Mouse (Mus musculus): ENCODE data around the gene Cyp2d10.
A peak's percentile ranks its signal among the peaks of the same experiment; 100 is the strongest.
"Not testable (repeated sequence)": the region's sequence is repeated elsewhere in the genome, so short reads cannot be mapped to it uniquely, and the experiment has no call there.

The Cyp2d10 gene

DNA sequence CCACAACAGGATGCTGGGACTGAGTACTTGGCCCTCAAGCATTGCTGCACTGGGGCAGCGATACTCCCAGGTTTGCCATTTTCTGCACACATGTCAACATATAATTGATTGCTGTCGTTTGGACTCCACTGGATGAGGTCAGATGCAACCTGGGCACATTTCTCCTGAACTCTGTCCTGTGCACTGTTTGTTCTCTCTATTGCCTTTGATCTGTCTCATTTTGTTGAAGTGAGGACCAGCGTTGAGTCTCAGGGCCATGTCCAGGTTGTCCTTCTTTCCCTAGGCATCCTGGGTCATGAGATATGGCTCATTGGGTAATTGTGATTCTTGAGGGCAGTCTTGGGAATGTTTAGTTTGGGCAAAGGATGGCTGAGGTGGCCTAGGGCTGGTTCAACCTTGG lies 11.0 kb downstream of the Cyp2d10 start:
- DNase-seq = not testable (repeated sequence)

GRCm38 (mm10) chr15:82393922-82394321 lies 13.1 kb downstream of the Cyp2d10 start, which contains the start of gene Cyp2d11:
Gene Cyp2d11, minus strand, starts transcription at chr15:82394022.
- DNase-seq = not testable (repeated sequence)

- DNase-seq = not testable (repeated sequence)
Measured at GRCm38 (mm10) chr15:82389916-82390315, 17.1 kb downstream of the Cyp2d10 start.

- no peak for DNase-seq
Measured at GRCm38 (mm10) chr15:82385729-82386128, 21.3 kb downstream of the Cyp2d10 start.

DNA sequence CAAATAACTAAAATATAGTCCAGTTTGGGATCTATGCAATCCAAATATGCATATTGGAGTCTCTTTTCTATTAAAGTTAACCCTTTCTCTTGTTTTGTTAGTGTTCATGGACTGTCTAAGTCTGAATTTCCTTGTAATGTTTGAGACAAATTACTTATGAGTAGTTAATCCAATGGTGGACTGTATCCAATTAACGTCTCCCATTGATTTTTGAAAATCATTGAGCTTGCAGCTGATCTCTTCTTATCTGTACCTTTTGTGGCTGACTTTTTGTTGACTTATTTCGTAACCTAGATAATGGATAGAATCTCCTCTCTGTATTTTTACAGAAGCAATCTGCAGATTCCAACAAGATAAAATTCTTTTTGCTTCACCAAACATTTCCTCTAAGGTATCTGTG lies 24.6 kb downstream of the Cyp2d10 start:
- DNase-seq = no peak

GRCm38 (mm10) chr15:82380714-82381062 lies 26.3 kb downstream of the Cyp2d10 start:
- no peak for DNase-seq

DNA sequence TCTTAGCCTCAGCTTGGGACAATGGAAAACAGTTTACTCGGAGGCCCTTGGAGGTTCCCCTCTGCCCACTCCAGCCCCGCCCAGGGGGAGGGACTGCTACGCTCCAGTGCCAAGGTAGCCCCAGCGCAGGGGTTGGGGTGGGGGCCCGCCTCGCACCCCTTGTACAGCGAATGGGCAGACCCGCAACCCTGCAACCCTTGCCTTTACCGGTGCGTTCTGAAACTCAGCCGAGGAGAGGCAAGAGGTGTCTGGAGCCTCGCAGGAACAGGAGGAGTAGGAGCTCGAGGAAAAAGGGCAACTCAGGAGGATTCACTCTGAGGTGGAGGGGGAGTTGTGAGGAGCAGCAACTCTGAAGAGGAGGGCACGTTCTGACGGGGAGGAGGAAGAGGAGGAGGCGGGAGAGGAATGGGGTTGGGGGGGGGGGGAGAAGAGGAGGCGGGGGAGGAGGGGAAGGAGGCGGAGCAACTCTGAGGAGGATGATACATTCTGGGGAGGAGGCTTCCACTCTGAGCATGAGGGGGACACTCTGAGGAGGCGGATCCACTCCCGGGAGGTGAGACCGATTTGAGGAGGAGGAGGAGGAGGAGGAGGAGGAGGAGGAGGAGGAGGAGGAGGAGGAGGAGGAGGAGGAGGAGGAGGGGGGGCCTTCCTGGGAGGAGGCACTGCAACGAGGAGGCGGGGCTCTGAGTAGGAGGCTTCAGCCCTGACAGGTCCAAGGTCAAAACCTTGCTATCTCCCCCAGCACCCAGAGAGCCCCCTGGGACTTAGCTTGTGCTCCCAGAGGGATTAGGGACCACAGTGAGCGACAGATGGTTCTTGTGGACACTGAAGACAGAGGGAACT lies 26.9 kb downstream of the Cyp2d10 start, which contains the start of gene Cyp2d22:
Cyp2d22 (minus strand) TSS at position 390 of the 843 bp plus-strand sequence.
- peak; percentile 35 to 41 for DNase-seq

- DNase-seq = no peak
Measured at GRCm38 (mm10) chr15:82379511-82379870, 27.5 kb downstream of the Cyp2d10 start.

GRCm38 (mm10) chr15:82378261-82379180 lies 28.5 kb downstream of the Cyp2d10 start:
- no peak for DNase-seq

DNA sequence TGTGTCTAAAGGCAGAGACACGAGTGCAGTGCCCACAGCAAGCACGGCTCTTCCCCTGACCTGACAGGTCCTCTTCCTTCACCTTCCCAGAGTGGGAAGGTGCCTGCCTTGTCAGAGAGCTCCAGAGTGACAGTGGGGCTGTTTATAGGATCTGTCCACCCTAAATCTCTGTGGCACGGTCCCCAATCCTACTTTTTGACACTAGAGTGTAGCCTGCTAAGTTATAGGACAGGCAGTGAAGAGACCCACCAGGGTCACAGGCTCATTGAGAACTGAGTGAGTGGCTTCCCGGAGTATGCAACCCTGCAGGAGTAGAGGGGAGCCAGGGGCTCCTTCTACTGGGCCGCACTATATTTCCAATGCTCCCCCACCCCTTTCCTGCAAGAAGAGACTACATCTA lies 29.3 kb downstream of the Cyp2d10 start:
- DNase-seq = no peak

GRCm38 (mm10) chr15:82376393-82377138 lies 30.4 kb downstream of the Cyp2d10 start:
- no peak for DNase-seq

GRCm38 (mm10) chr15:82375855-82376254 lies 31.1 kb downstream of the Cyp2d10 start:
- no peak for DNase-seq

DNA sequence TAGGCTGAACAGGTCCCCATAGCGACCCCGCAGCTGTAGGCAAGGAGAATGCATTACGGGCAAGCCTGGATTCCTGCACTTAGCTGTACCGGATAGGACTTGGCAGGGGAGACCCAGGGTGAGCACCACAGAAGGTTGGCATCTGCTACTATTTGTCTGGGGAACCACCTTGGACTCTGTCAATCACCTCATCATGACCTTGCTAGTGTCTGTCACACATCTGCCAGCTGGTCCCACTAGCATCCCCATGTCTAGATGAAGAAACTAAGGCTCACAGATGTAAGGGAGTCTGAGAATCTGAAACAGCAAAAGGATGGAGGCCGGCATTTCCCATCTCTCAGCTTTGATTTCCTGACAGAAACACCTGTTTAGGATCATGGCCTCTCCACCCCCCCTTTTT lies 32.6 kb downstream of the Cyp2d10 start:
- no peak for DNase-seq

DNA sequence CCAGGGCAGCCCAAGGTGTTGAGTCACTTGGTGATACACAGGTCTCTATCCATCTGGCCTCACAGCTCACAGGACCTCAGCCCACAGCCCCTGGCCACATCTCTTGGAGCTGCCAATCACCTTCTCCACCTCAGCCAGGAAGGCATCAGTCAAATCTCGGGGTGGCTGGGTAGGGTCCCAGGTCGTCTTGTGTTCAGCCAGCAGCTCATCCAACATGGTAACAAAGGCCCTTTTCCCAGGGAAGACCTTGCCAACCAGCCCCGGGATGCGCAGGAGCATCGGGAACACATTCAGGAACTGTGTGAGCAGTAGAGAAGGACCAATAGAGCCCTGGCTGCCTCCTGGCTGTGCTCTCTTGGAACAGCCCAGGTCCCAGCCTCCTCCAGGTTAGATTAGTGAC lies 34.0 kb downstream of the Cyp2d10 start:
- no peak for DNase-seq

- no peak for DNase-seq
Measured at GRCm38 (mm10) chr15:82372446-82372845, 34.5 kb downstream of the Cyp2d10 start.

DNA sequence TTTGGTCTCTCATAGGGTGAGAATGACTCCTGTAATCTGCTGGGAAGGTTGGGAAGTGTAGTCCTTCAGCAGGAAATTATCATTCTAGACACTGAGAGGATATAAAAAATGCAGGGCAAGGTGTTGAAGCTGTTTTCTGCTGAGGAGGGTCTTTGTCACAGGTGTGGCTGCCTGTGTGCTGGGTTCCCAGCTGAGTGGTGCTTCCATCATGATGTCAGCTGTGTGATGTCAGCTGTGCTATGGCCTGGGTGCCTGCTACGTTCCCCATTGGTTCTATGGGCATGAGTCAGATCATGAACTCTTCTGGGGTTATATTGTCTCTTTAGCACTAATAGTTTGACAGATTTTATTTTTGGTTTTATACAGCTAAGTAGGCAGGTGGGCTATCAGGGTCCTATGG lies 38.1 kb downstream of the Cyp2d10 start:
- no peak for DNase-seq

DNA sequence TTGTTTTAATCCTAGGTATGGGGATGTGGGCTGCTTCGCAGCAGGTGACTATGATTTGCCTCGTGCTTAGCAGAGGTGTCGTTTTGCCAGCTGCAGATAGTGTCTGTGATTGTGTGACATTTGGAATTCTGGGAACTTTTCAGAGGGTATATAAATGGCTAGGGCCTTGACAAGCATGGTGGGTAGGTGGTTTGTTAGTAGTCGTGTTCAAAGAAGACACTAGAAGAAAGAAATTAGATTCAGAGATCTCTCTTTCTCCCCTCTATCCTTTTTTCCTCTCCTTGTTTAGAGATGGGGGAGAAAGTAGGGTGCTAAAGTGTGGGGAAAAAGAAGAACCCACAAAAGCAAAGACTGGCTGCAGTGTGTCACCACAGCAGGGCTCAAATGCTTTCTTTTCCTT lies 38.8 kb downstream of the Cyp2d10 start:
- no peak for DNase-seq

DNA sequence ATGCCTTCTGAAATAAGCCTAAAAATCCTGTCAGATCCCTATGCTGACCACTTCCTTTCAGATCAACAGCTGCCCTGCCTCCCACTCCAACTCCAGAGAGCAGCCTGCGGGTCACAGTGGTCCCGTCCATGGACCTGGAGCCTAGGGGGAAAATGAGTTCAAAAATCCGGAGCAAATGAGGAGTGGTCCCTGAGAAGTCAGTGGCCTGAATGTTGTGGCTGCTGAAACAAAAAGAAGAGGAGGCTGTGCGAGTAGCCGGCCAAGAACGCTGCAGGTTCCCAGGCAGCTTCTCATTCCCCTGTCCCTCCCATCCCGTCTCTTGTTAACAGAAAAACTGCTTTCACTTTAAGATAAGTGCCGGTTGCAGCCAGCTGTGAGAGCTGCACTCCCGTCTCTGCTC lies 42.4 kb downstream of the Cyp2d10 start:
- peak in 1 of 2 experiments; percentile 1 for DNase-seq

GRCm38 (mm10) chr15:82363801-82364200 lies 43.2 kb downstream of the Cyp2d10 start:
- DNase-seq = not testable (repeated sequence)

DNA sequence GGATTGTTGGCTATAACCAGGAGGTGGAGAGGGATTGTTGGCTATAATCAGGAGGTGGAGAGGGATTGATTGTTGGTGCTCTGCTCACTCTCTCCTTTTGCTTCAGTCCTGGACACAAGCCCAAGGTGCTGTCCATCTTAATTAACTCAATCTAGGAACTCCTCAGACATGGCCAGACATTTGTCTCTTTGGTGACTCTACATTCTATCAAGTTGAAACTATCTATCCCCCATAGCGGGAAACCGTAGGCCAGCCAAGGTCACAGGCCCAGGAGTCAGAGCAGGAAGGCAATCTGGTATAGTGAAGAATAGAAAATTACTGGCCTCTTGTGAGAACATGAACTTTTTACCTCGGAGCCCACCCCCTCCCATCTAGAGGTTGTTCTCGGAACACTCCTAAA lies 44.8 kb downstream of the Cyp2d10 start:
- peak in 1 of 2 experiments; percentile 1 for DNase-seq

DNA sequence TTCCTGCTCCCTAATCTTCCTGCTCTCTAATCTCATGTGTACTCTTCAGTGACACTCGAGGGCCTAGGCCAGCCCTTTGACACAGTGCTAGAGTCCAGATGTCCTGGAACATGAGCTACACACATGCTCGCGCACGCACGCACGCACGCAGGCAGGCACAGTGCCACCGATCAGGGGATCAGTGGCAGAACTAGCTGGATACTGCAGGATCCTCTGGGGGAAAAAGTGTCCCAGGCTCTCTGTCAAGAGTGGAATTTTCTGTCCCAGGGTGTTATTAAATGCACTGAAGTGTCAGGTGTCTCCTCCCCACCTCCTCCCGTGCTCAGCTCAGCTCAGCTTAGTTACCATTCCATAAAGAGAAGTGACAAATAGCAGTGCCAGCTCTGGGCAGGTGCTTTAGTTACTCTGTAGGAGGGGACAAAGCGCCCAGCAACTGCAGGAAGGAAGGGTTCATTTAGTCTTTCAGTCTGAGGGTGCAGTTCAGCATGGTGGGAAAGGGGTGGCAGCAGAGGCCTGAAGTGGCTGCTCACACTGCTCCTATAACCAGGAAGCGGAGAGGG lies 45.5 kb downstream of the Cyp2d10 start:
- DNase-seq = peak in 1 of 2 experiments; percentile 18

GRCm38 (mm10) chr15:82358431-82359260 lies 48.3 kb downstream of the Cyp2d10 start:
- no peak for DNase-seq
